In genomic region chr9:46185191-46185590, GRCm38 (mm10) we compare ENCODE assay signal across 9 mouse cellular contexts. TPM values are rescaled to one million over a fixed set of nuclear protein-coding genes. Genes with fewer than 3 reads are reported as not detected.
DNase-seq lines count a peak whose midpoint lies in the region; ATAC-seq and TF ChIP-seq lines count a peak whose summit lies in the region.
"Had no signal": no experiment of that assay in that cellular context is flagged by ENCODE, and none has a peak within 500 bp of the region (broad histone marks: within the 10 kb centered on the region; RNA-seq: fewer than 3 reads in every experiment).

No protein-coding gene starts in this region.

- 0 out of 2 replicates have a peak, but pooled peaks cover 2% of the 10 kb centered on the region for H3K4me1 ChIP-seq in cortical plate, adult 2 months (ENCODE audit: control insufficient read depth, insufficient read depth, low read length)
- H3K4me1 ChIP-seq in kidney, embryonic 15.5 days: peaks cover 20% of the 10 kb centered on the region; the same call in 1 of the 2 replicates
- no peaks in the 10 kb centered on the region for H3K4me1 ChIP-seq in small intestine, adult 2 months (ENCODE audit: control insufficient read depth, insufficient read depth, insufficient read length, low read length)

- no peak overlapping the region for H3K9ac ChIP-seq in kidney, embryonic 15.5 days

- no peak for TF ChIP-seq POLR2A in cortical plate, adult 2 months (IDR thresholded peaks at IDR 0.05; ENCODE audit: extremely low read depth, insufficient read depth, low read length)
- TF ChIP-seq POLR2A in small intestine, adult 2 months (IDR thresholded peaks at IDR 0.05; ENCODE audit: low read depth, low read length): no peak

- H3K9me3 ChIP-seq in kidney, embryonic 15.5 days (replicated peaks): no peaks in the 10 kb centered on the region

- H3K36me3 ChIP-seq in kidney, embryonic 15.5 days: peaks cover 18% of the 10 kb centered on the region
- H3K36me3 ChIP-seq in small intestine, adult 2 months (ENCODE audit: control insufficient read depth, insufficient read depth, low read length): peaks cover 1% of the 10 kb centered on the region; the same call in 1 of the 2 replicates

- H3K4me3 ChIP-seq in left cerebral cortex, adult 2 months: no peak overlapping the region
- no peak overlapping the region for H3K4me3 ChIP-seq in cortical plate, adult 2 months (ENCODE audit: insufficient read depth, low read length)
- H3K4me3 ChIP-seq in kidney, embryonic 15.5 days (replicated peaks): no peak overlapping the region
- H3K4me3 ChIP-seq in small intestine, adult 2 months (ENCODE audit: low read depth, low read length): no peak overlapping the region

- H3K4me2 ChIP-seq in kidney, embryonic 15.5 days: no peak overlapping the region

- H3K27me3 ChIP-seq in kidney, embryonic 15.5 days: no peaks in the 10 kb centered on the region
- H3K27me3 ChIP-seq in small intestine, adult 2 months (ENCODE audit: control insufficient read depth, insufficient read depth, low read length): no peaks in the 10 kb centered on the region

- WGBS in kidney, embryonic 15.5 days: 35% methylated on average over 2 of the region's 2 CpGs
- WGBS in small intestine, adult 2 months: 20% methylated on average over 2 of the region's 2 CpGs

- H3K27ac ChIP-seq in left cerebral cortex, adult 2 months: no peak overlapping the region
- H3K27ac ChIP-seq in cortical plate, adult 2 months (ENCODE audit: insufficient read depth, low read length): no peak overlapping the region
- peak overlapping the region; percentile 72 for H3K27ac ChIP-seq in kidney, embryonic 15.5 days
- peak overlapping the region; percentile 18; the same call in 1 of the 2 replicates for H3K27ac ChIP-seq in small intestine, adult 2 months (ENCODE audit: insufficient read depth, low read depth, low read length)
- H3K27ac ChIP-seq: macrophage had no signal

- no peak for DNase-seq in left cerebral cortex, adult 2 months (ENCODE audit: extremely low spot score in 1 of 2, low spot score in 2 of 2)
- DNase-seq in left cerebral cortex, postnatal 10 days (ENCODE audit: extremely low spot score in 1 of 2, low spot score in 2 of 2): no peak
- peak; percentile 10 for DNase-seq in MN1 (ENCODE audit: low spot score)
- no peak for DNase-seq in right cerebral cortex, postnatal 10 days (ENCODE audit: low spot score in 2 of 2)
- no peak for DNase-seq in left cerebral cortex, adult 18-20 months (ENCODE audit: low spot score in 2 of 2)

- no peak for ATAC-seq in kidney, embryonic 15.5 days (replicated peaks; ENCODE audit: low FRiP score)

- TF ChIP-seq CTCF in left cerebral cortex, adult 2 months (IDR thresholded peaks at IDR 0.05): peak; percentile 60
- TF ChIP-seq CTCF in cortical plate, adult 2 months (IDR thresholded peaks at IDR 0.05; ENCODE audit: extremely low read depth, insufficient read depth, low read length): peak; percentile 30
- TF ChIP-seq CTCF in small intestine, adult 2 months (IDR thresholded peaks at IDR 0.05; ENCODE audit: extremely low read depth, insufficient read length, insufficient replicate concordance, low read depth, low read length): peak; percentile 40; the same call in 1 of the 2 replicates

- intact Hi-C loops in left cerebral cortex, adult 2 months (cut with DNase I): no loop called here
- intact Hi-C loops in left cerebral cortex, postnatal 10 days (cut with DNase I): loop anchor here (10.0 kb wide), 1 partner anchor 90 kb away; no protein-coding TSS in a partner anchor

RNA-seq across cellular contexts. Expression of gene Apoa1, which starts 43.2 kb away (rescaled TPM):
- total RNA-seq in left cerebral cortex, adult 2 months (2021): not detected
- total RNA-seq in left cerebral cortex, postnatal 10 days (2021): under 1 TPM; 0.47 to 0.56 TPM
- 2.0 and 2.4 TPM in 2 replicates for polyA plus RNA-seq in cortical plate, adult 2 months (2012; rRNA removed)
- 32.7 and 67.5 TPM in 2 replicates for polyA plus RNA-seq in kidney, embryonic 15.5 days (2015; fragmentation: Nextera tagmentation; extraction: Ambion mirVana)
- 3,178 and 15,923 TPM in 2 replicates for polyA plus RNA-seq in small intestine, adult 2 months (2012; rRNA removed)
- total RNA-seq in left cerebral cortex, adult 18-20 months (2021): not detected
- polyA plus RNA-seq: macrophage had no signal

RNA-seq across cellular contexts. Expression of gene Apoc3, which starts 50.2 kb away (rescaled TPM):
- total RNA-seq in left cerebral cortex, adult 2 months (2021): 1 to 10 TPM; 1.2 to 2.1 TPM
- total RNA-seq in left cerebral cortex, postnatal 10 days (2021): not detected
- 0.96 and 1.1 TPM in 2 replicates for polyA plus RNA-seq in cortical plate, adult 2 months (2012; rRNA removed)
- polyA plus RNA-seq in kidney, embryonic 15.5 days (2015; fragmentation: Nextera tagmentation; extraction: Ambion mirVana): 0.93 TPM in 1 of 2 replicates, not detected in the other
- 1,107 and 4,906 TPM in 2 replicates for polyA plus RNA-seq in small intestine, adult 2 months (2012; rRNA removed)
- total RNA-seq in left cerebral cortex, adult 18-20 months (2021): 1 to 10 TPM in 1 of 2 experiments, not detected in 1; 1.9 TPM
- polyA plus RNA-seq: macrophage had no signal

RNA-seq across cellular contexts. Expression of gene Apoa4, which starts 55.3 kb away (rescaled TPM):
- total RNA-seq in left cerebral cortex, adult 2 months (2021): not detected
- not detected for total RNA-seq in left cerebral cortex, postnatal 10 days (2021)
- polyA plus RNA-seq in cortical plate, adult 2 months (2012; rRNA removed): 0.04 and 0.13 TPM in 2 replicates
- not detected in 2 replicates for polyA plus RNA-seq in kidney, embryonic 15.5 days (2015; fragmentation: Nextera tagmentation; extraction: Ambion mirVana)
- 2,388 and 5,196 TPM in 2 replicates for polyA plus RNA-seq in small intestine, adult 2 months (2012; rRNA removed)
- total RNA-seq in left cerebral cortex, adult 18-20 months (2021): not detected
- polyA plus RNA-seq: macrophage had no signal

Comparison
In these comparisons a context has a peak if more than half of its experiments do, and no peak if none do; other contexts are left out.
1. H3K27ac ChIP-seq: peak in kidney, embryonic 15.5 days (single experiment) and small intestine, adult 2 months (single experiment); none in left cerebral cortex, adult 2 months (single experiment) and cortical plate, adult 2 months (single experiment).
2. Peak in every context shown above with its lines, with median percentiles within 50 percentile points of each other: CTCF ChIP-seq.